Mouse (Mus musculus) lung, embryonic 14.5 days (tissue): ENCODE results near the gene Cpt1a. TPM values are rescaled to one million over a fixed set of nuclear protein-coding genes. Genes with fewer than 3 reads are reported as not detected.

Experiments used
- ATAC-seq: fragments of 200-750 bp; cut with Nextera tagmentation; 2 replicates; pipeline ENCODE4 v1.8.0; 2017; ENCODE audit warnings: mild to moderate bottlenecking, moderate TSS enrichment, moderate library complexity; ENCODE audit not compliant: insufficient read depth
- DNase-seq: peaks from one replicate; pipeline ENCODE4 v3.0.0-alpha.2; 2015
- H3K27ac ChIP-seq: fragments of 300-500 bp; sonication (generic); 2 replicates; pipeline ENCODE4 v1.5.1; 2014; ENCODE audit warnings: low read depth, mild to moderate bottlenecking, moderate library complexity
- H3K27me3 ChIP-seq: fragments of 300-500 bp; sonication (generic); 2 replicates; pipeline ENCODE4 v1.6.1; 2014; ENCODE audit warnings: low read length, control low read depth; ENCODE audit not compliant: insufficient read depth
- H3K36me3 ChIP-seq: fragments of 300-500 bp; sonication (generic); 2 replicates; pipeline ENCODE4 v1.6.1; 2014; ENCODE audit warnings: control low read depth; ENCODE audit not compliant: insufficient read depth
- H3K4me1 ChIP-seq: fragments of 300-500 bp; sonication (generic); 2 replicates; pipeline ENCODE4 v1.6.1; 2014; ENCODE audit warnings: antibody characterized with exemption, control low read depth; ENCODE audit not compliant: insufficient read depth
- H3K4me2 ChIP-seq: fragments of 300-500 bp; sonication (generic); 2 replicates; pipeline ENCODE4 v1.6.1; 2014; ENCODE audit warnings: mild to moderate bottlenecking
- H3K4me3 ChIP-seq: fragments of 300-500 bp; sonication (generic); 2 replicates; pipeline ENCODE4 v1.5.1; 2014; ENCODE audit warnings: low read depth, low read length
- H3K9ac ChIP-seq: fragments of 300-500 bp; sonication (generic); 2 replicates; pipeline ENCODE4 v1.6.1; 2014
- H3K9me3 ChIP-seq: fragments of 300-500 bp; sonication (generic); 2 replicates; pipeline ENCODE4 v1.6.1; 2016; ENCODE audit warnings: low read depth, low read length, control low read depth
- CTCF ChIP-seq: IDR thresholded peaks from 2 replicates; pipeline ENCODE4 v1.5.1; 2016; ENCODE audit warnings: antibody characterized with exemption, low read depth
- WGBS: fragments of 180-500 bp; shearing (Covaris S2); extraction: QIAGEN DNeasy Blood & Tissue Kit; methylation state at CpG from one replicate; pipeline ENCODE4 v1.1.7; 2014; 5-methylcytosine and 5-hydroxymethylcytosine counted together
- microRNA-seq: library from miRNA; unstranded; fragments of <30 nt; microRNA quantifications from one replicate; pipeline ENCODE4, GENCODE M21; 2016; ENCODE audit warnings: borderline number of aligned reads
- polyA plus RNA-seq: library from polyadenylated mRNA; unstranded; fragments of >200 nt; fragmentation: Nextera tagmentation; extraction: Ambion mirVana; gene quantifications from 2 replicates; pipeline ENCODE4 v1.2.1, GENCODE M21; 2014

Gene Cpt1a
- polyA plus RNA-seq, 1 experiment from 2014 or later = 18.9 TPM

DNA sequence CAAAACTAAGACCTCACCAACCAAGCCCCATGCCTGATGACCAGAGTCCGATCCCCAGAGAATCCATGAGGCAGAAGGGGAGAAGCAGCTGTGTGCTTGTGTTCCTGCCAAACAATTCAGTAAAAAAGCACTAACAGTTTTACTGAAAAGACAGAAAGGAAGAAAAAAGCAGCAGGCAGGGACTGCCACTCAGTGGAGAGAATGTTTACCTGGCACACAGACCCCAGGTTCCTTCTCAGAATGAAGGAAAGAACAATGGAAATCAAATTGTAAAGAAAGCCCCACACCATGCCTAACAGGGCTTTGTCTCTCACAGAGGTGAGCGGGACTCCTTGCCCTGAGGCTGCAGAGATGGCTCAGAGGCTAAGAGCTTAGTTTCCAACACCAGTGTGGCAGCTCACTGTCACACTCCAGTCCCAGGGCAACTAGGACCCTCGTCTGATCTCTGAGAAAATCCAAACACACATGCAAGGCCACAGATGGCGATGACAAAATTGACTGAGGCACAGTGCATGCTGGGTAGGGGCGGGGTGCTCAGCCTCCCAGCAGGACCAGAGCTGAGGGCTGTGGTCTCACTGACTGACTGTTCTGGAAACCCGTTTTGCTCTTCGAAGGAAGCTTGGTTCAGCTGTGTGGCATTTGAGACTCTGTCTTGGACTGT, 107.2 kb downstream of the Cpt1a start:
- Histone ChIP-seq H3K27me3 (no peaks in the 10 kb centered on the region), H3K9me3 (no peaks in the 10 kb centered on the region), H3K36me3 (no peaks in the 10 kb centered on the region), H3K9ac (no peak overlapping the region), H3K4me1 (no peaks in the 10 kb centered on the region), H3K4me3 (no peak overlapping the region), H3K4me2 (no peak overlapping the region), H3K27ac (no peak overlapping the region)
- WGBS = 48% methylated on average over 7 of the region's 7 CpGs
- TF ChIP-seq CTCF = no peak
- peak; percentile 25 for DNase-seq
- ATAC-seq = no peak

DNA sequence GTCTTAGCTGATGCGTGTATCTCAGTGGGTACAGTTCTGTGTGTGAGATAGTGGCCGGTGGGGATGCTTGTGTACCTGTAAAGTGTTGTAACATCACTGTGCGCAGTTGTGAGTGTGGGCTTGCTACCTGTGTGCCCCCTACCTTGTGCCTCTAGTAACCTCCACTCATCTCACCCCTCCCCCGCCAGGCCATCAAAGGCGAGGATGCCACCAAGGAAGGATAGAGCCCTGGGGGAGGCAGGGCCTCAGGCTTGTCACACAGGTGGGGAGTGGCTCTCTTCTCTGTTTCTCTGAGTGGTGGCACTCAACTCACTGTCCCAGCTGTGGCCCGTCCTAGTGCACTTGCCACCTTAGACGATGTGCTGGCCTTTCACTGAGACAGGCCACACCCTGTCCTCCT, 108.9 kb downstream of the Cpt1a start:
- no peaks in the 10 kb centered on the region for H3K27me3 ChIP-seq

DNA sequence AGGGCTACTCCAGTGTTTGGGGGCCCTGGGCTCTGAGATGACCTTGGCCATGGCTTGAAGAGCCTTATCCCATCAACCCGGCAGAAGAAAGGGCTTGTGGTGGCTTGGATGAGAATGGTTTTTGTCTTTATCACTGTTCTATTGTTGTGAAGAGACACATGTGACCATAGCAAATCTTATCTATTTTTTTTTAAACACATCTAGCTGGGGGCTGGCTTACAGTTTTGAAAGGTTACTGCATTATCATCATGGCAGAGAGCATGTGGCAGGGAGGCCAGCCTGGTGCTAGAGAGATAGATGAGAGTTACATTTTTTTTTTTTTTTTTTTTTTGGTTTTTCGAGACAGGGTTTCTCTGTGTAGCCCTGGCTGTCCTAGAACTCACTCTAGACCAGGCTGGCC, 109.8 kb downstream of the Cpt1a start:
- 77% methylated on average over 1 of the region's 2 CpGs for WGBS
- TF ChIP-seq CTCF = no peak
- H3K9me3 ChIP-seq = no peaks in the 10 kb centered on the region
- no peaks in the 10 kb centered on the region for H3K27me3 ChIP-seq
- no peaks in the 10 kb centered on the region for H3K36me3 ChIP-seq
- H3K9ac ChIP-seq = no peak overlapping the region
- H3K27ac ChIP-seq = no peak overlapping the region
- H3K4me1 ChIP-seq = no peaks in the 10 kb centered on the region
- H3K4me3 ChIP-seq = no peak overlapping the region
- ATAC-seq (no peak), DNase-seq (no peak)
- no peak overlapping the region for H3K4me2 ChIP-seq

More for the DNA sequence above, 108.9 kb downstream of the Cpt1a start:
- DNase-seq (no peak), ATAC-seq (no peak)
- Histone ChIP-seq H3K4me1 (no peaks in the 10 kb centered on the region), H3K4me3 (no peak overlapping the region), H3K9ac (no peak overlapping the region), H3K36me3 (no peaks in the 10 kb centered on the region), H3K4me2 (no peak overlapping the region), H3K9me3 (no peaks in the 10 kb centered on the region), H3K27ac (no peak overlapping the region)
- 62% methylated on average over 7 of the region's 7 CpGs for whole genome bisulfite sequencing
- no peak for TF ChIP-seq CTCF

DNA sequence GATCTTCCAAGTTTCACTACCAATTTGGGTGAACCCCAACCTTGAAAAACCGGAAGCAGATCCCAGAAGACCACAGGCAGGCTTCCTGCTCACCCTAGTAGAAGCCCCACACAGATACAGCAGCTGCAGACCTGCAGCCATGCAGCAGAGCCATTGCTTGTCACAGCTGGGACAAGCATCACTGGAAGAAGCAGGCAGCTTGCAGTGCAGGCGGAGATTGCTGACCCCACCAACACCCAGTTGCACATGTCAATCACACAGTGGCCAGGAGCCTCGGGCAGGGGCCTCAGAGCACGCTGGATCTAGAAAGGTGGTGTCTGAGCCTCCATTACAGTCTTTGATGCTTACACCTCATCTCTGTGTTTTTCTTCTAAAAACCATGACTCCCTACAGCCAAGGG, 112.0 kb downstream of the Cpt1a start:
- Histone ChIP-seq H3K4me3 (no peak overlapping the region), H3K36me3 (no peaks in the 10 kb centered on the region), H3K27me3 (no peaks in the 10 kb centered on the region), H3K9me3 (no peaks in the 10 kb centered on the region), H3K9ac (no peak overlapping the region), H3K27ac (no peak overlapping the region), H3K4me2 (no peak overlapping the region), H3K4me1 (no peaks in the 10 kb centered on the region)
- WGBS = 34% methylated on average over 4 of the region's 4 CpGs
- ATAC-seq (no peak), DNase-seq (no peak)
- no peak for TF ChIP-seq CTCF

DNA sequence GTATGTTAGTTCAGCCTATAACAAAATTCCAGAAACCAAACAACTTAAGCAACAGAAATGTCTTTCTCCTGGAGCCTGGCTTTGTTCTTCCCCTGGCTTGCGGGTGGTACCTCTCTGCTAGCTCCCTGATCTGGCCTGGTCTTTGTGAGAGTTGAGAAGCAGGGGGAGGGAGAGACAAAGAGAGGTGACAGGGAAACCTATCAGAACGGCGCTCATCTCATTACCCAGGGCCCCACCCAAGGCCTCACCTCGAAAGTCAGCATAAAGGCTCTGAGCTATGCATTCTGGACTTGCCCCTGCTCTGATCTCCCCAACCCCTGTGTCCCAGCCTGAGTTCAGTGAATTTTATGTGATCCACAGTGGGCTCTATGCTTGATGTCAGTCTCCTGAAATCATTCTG, 112.5 kb downstream of the Cpt1a start:
- H3K36me3 ChIP-seq = no peaks in the 10 kb centered on the region
- no peak overlapping the region for H3K9ac ChIP-seq
- no peak overlapping the region for H3K4me3 ChIP-seq
- no peaks in the 10 kb centered on the region for H3K9me3 ChIP-seq
- DNase-seq (no peak), ATAC-seq (no peak)
- no peak overlapping the region for H3K4me2 ChIP-seq
- WGBS = 31% methylated on average over 4 of the region's 4 CpGs
- no peaks in the 10 kb centered on the region for H3K27me3 ChIP-seq
- TF ChIP-seq CTCF = no peak
- no peak overlapping the region for H3K27ac ChIP-seq
- no peaks in the 10 kb centered on the region for H3K4me1 ChIP-seq

Small RNA genes within 50 kb of the gene (microRNA-seq; reads per million reads assigned to microRNA genes)
- 0.95 reads per million for gene Mir6984

Other genes starting within 250 kb of the Cpt1a start
- 127 and 130 TPM in 2 replicates for gene Mrpl21, start 39.4 kb upstream of the Cpt1a start, polyA plus RNA-seq
- gene Ighmbp2, start 39.3 kb upstream of the Cpt1a start, polyA plus RNA-seq = 9.7 and 9.8 TPM in 2 replicates
- gene Tesmin, start 66.5 kb downstream of the Cpt1a start, polyA plus RNA-seq = 0.22 and 0.39 TPM in 2 replicates
- 1.7 and 2.3 TPM in 2 replicates for gene Gal, start 92.2 kb downstream of the Cpt1a start, polyA plus RNA-seq